Mouse (Mus musculus) hindbrain, embryonic 11.5 days (tissue): ENCODE measurements around the gene Sox5. TPM values are rescaled to one million over a fixed set of nuclear protein-coding genes. Genes with fewer than 3 reads are reported as not detected.

Experiments
- ATAC-seq: fragments of 200-750 bp; cut with Nextera tagmentation; 2 replicates; pipeline ENCODE4 v1.8.0; 2017; ENCODE audit warnings: mild to moderate bottlenecking, moderate TSS enrichment, moderate library complexity; ENCODE audit not compliant: low FRiP score
- DNase-seq: peaks from one replicate; pipeline ENCODE4 v3.0.0-alpha.2; 2015; ENCODE audit warnings: low spot score
- H3K27ac ChIP-seq: fragments of 300-500 bp; sonication (generic); 2 replicates; pipeline ENCODE4 v1.5.1; 2014; ENCODE audit warnings: mild to moderate bottlenecking, low read depth, low read length
- H3K27me3 ChIP-seq: fragments of 300-500 bp; sonication (generic); 2 replicates; pipeline ENCODE4 v1.6.1; 2014; ENCODE audit warnings: mild to moderate bottlenecking, low read length, moderate library complexity, mixed read lengths; ENCODE audit not compliant: control insufficient read depth, insufficient read depth
- H3K36me3 ChIP-seq: fragments of 300-500 bp; sonication (generic); 2 replicates; pipeline ENCODE4 v1.6.1; 2014; ENCODE audit warnings: mild to moderate bottlenecking, low read length, moderate library complexity, mixed read lengths; ENCODE audit not compliant: control insufficient read depth, insufficient read depth
- H3K4me1 ChIP-seq: fragments of 300-500 bp; sonication (generic); replicated peaks from 2 replicates; pipeline ENCODE4 v1.6.1; 2014; ENCODE audit warnings: low read length, mixed read lengths; ENCODE audit not compliant: control insufficient read depth, insufficient read depth
- H3K4me2 ChIP-seq: fragments of 300-500 bp; sonication (generic); replicated peaks from 2 replicates; pipeline ENCODE4 v1.6.1; 2014; ENCODE audit warnings: mild to moderate bottlenecking, low read depth, low read length
- H3K4me3 ChIP-seq: fragments of 300-500 bp; sonication (generic); 2 replicates; pipeline ENCODE4 v1.5.1; 2014; ENCODE audit warnings: low read depth, low read length
- H3K9ac ChIP-seq: fragments of 300-500 bp; sonication (generic); 2 replicates; pipeline ENCODE4 v1.6.1; 2014; ENCODE audit warnings: low read depth, low read length
- H3K9me3 ChIP-seq: fragments of 300-500 bp; sonication (generic); 2 replicates; pipeline ENCODE4 v1.6.1; 2016; ENCODE audit warnings: low read length; ENCODE audit not compliant: control insufficient read depth
- WGBS: fragments of 180-500 bp; shearing (Covaris S2); extraction: QIAGEN DNeasy Blood & Tissue Kit; methylation state at CpG from one replicate; pipeline ENCODE4 v1.1.7; 2014; 5-methylcytosine and 5-hydroxymethylcytosine counted together
- polyA plus RNA-seq: library from polyadenylated mRNA; unstranded; fragments of >200 nt; fragmentation: Nextera tagmentation; extraction: Ambion mirVana; gene quantifications from 2 replicates; pipeline ENCODE4 v1.2.1, GENCODE M21; 2014

Sox5 gene
- polyA plus RNA-seq, 1 experiment from 2014 or later, result 35.0 TPM

- no peak overlapping the region for H3K27ac ChIP-seq
- WGBS, result 86% methylated on average over 6 of the region's 6 CpGs
- DNase-seq, result no peak
- no peak overlapping the region for H3K4me2 ChIP-seq
- no peaks in the 10 kb centered on the region for H3K27me3 ChIP-seq
- no peaks in the 10 kb centered on the region for H3K9me3 ChIP-seq
- no peaks in the 10 kb centered on the region for H3K36me3 ChIP-seq
- no peak overlapping the region for H3K4me3 ChIP-seq
- H3K9ac ChIP-seq, result no peak overlapping the region
- no peak for ATAC-seq
- H3K4me1 ChIP-seq, result no peaks in the 10 kb centered on the region
Observed at GRCm38 (mm10) chr6:144302823-144303222, 479.0 kb downstream of the Sox5 start.

- ATAC-seq (no peak), DNase-seq (no peak)
- Histone ChIP-seq H3K4me2 (no peak overlapping the region), H3K36me3 (no peaks in the 10 kb centered on the region), H3K4me3 (no peak overlapping the region), H3K9me3 (no peaks in the 10 kb centered on the region), H3K4me1 (no peaks in the 10 kb centered on the region), H3K27me3 (no peaks in the 10 kb centered on the region), H3K9ac (no peak overlapping the region), H3K27ac (no peak overlapping the region)
- WGBS, result 66% methylated on average over 4 of the region's 4 CpGs
Observed at GRCm38 (mm10) chr6:144301082-144301481, 480.7 kb downstream of the Sox5 start.

- no peaks in the 10 kb centered on the region for H3K9me3 ChIP-seq
- H3K4me3 ChIP-seq, result no peak overlapping the region
- DNase-seq (no peak), ATAC-seq (no peak)
- WGBS, result 69% methylated on average over 7 of the region's 7 CpGs
- H3K4me1 ChIP-seq, result no peaks in the 10 kb centered on the region
- no peak overlapping the region for H3K4me2 ChIP-seq
- no peaks in the 10 kb centered on the region for H3K36me3 ChIP-seq
- H3K9ac ChIP-seq, result no peak overlapping the region
- no peaks in the 10 kb centered on the region for H3K27me3 ChIP-seq
- no peak overlapping the region for H3K27ac ChIP-seq
Observed at GRCm38 (mm10) chr6:144299503-144299858, 482.3 kb downstream of the Sox5 start.

- WGBS, result 80% methylated on average over 23 of the region's 23 CpGs
- no peak overlapping the region for H3K9ac ChIP-seq
- no peak overlapping the region for H3K4me2 ChIP-seq
- no peaks in the 10 kb centered on the region for H3K36me3 ChIP-seq
- DNase-seq, result no peak
- no peaks in the 10 kb centered on the region for H3K27me3 ChIP-seq
- H3K27ac ChIP-seq, result no peak overlapping the region
- H3K4me3 ChIP-seq, result no peak overlapping the region
- no peaks in the 10 kb centered on the region for H3K9me3 ChIP-seq
- no peak for ATAC-seq
- H3K4me1 ChIP-seq, result no peaks in the 10 kb centered on the region
Observed at GRCm38 (mm10) chr6:144298641-144299502, 482.9 kb downstream of the Sox5 start.

- no peaks in the 10 kb centered on the region for H3K4me1 ChIP-seq
- no peaks in the 10 kb centered on the region for H3K36me3 ChIP-seq
- DNase-seq, result no peak
- H3K27me3 ChIP-seq, result no peaks in the 10 kb centered on the region
- WGBS, result 73% methylated on average over 5 of the region's 5 CpGs
- H3K27ac ChIP-seq, result no peak overlapping the region
- ATAC-seq, result no peak
- no peak overlapping the region for H3K4me2 ChIP-seq
- H3K9me3 ChIP-seq, result no peaks in the 10 kb centered on the region
- H3K4me3 ChIP-seq, result no peak overlapping the region
- H3K9ac ChIP-seq, result no peak overlapping the region
Observed at GRCm38 (mm10) chr6:144297846-144298245, 483.9 kb downstream of the Sox5 start.

GRCm38 (mm10) chr6:144297131-144297530 lies 484.6 kb downstream of the Sox5 start:
- no peak for ATAC-seq
- DNase-seq, result no peak

GRCm38 (mm10) chr6:144291526-144291925 lies 490.3 kb downstream of the Sox5 start:
- Histone ChIP-seq H3K4me1 (no peaks in the 10 kb centered on the region), H3K9me3 (no peaks in the 10 kb centered on the region), H3K27ac (no peak overlapping the region), H3K4me3 (no peak overlapping the region), H3K9ac (no peak overlapping the region), H3K4me2 (no peak overlapping the region), H3K27me3 (no peaks in the 10 kb centered on the region), H3K36me3 (no peaks in the 10 kb centered on the region)
- DNase-seq (no peak), ATAC-seq (no peak)
- WGBS, result 87% methylated on average over 4 of the region's 4 CpGs

More at GRCm38 (mm10) chr6:144297131-144297530, 484.6 kb downstream of the Sox5 start:
- no peak overlapping the region for H3K4me3 ChIP-seq
- no peaks in the 10 kb centered on the region for H3K36me3 ChIP-seq
- H3K27ac ChIP-seq, result no peak overlapping the region
- 85% methylated on average over 1 of the region's 1 CpGs for WGBS
- no peaks in the 10 kb centered on the region for H3K4me1 ChIP-seq
- H3K9ac ChIP-seq, result no peak overlapping the region
- no peak overlapping the region for H3K4me2 ChIP-seq
- no peaks in the 10 kb centered on the region for H3K9me3 ChIP-seq
- H3K27me3 ChIP-seq, result no peaks in the 10 kb centered on the region

- Histone ChIP-seq H3K9me3 (no peaks in the 10 kb centered on the region), H3K27ac (no peak overlapping the region), H3K27me3 (no peaks in the 10 kb centered on the region), H3K36me3 (no peaks in the 10 kb centered on the region), H3K9ac (no peak overlapping the region), H3K4me1 (no peaks in the 10 kb centered on the region), H3K4me2 (no peak overlapping the region), H3K4me3 (no peak overlapping the region)
- ATAC-seq (no peak), DNase-seq (no peak)
- WGBS, result 92% methylated on average over 4 of the region's 4 CpGs
Observed at GRCm38 (mm10) chr6:144286122-144286521, 495.7 kb downstream of the Sox5 start.

GRCm38 (mm10) chr6:144283191-144283590 lies 498.6 kb downstream of the Sox5 start:
- H3K4me2 ChIP-seq, result no peak overlapping the region
- no peaks in the 10 kb centered on the region for H3K9me3 ChIP-seq
- no peak overlapping the region for H3K4me3 ChIP-seq
- no peak overlapping the region for H3K27ac ChIP-seq
- no peaks in the 10 kb centered on the region for H3K36me3 ChIP-seq
- no peaks in the 10 kb centered on the region for H3K27me3 ChIP-seq
- H3K4me1 ChIP-seq, result no peaks in the 10 kb centered on the region
- DNase-seq, result no peak
- no peak for ATAC-seq
- H3K9ac ChIP-seq, result no peak overlapping the region
- WGBS, result 61% methylated on average over 8 of the region's 8 CpGs
